Mouse (Mus musculus): ENCODE measurements around the gene Hba-x. TPM values are rescaled to one million over a fixed set of nuclear protein-coding genes. Genes with fewer than 3 reads are reported as not detected.

The Hba-x gene
- not detected for total RNA-seq (2021)
- long read RNA-seq, experiment 1, result 0 reads
- long read RNA-seq, experiment 2, result 0 reads

DNA sequence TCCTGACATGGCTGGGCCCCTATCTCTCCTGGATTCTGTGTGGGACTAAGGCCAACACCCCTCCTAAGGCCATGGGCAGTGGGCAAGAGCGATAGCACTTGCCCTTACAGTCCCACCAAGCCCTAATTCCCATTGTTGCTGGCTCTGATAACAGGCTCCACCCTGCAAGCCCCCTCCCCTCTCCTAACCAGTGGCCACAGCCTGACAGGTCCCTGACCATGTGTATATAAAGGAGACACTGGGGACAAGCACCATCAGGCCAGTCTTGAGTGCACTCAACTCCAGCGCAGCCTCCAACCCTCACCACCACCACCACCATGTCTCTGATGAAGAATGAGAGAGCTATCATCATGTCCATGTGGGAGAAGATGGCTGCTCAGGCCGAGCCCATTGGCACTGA lies at the start of gene Hba-x:
Hba-x (plus strand) TSS at position 54 of the 400 bp plus-strand sequence.
- Histone ChIP-seq H3K4me3 (no peak within 1 kb of the TSS), H3K27ac (no peak within 1 kb of the TSS)
- no peak for TF ChIP-seq CTCF (conservative IDR thresholded peaks at IDR 0.05)
- DNase-seq (ENCODE audit: low spot score in 2 of 2), result no peak

DNA sequence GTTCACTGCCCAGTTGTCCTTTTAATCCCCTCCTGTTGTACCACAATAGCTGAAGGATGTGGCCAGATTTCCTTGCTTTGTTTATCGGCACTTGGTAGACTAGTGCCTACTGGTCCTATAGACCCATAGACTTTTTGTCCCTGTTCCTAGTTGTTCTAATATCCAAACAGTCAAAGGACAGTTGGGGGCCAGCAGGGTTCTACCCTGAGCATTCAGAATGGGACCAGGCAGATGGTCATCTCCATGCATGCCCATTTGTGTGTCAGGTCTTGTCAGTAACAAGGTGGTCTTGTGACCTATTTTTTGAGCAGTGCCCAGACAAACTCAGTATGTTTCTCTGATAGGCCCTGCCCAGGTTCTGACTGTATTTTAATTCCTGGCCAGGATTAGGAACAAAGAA lies 49.2 kb upstream of the Hba-x start:
- no peak for DNase-seq (ENCODE audit: low spot score in 2 of 2)
- peak overlapping the region; percentile 69 for H3K4me3 ChIP-seq
- TF ChIP-seq CTCF (conservative IDR thresholded peaks at IDR 0.05), result no peak
- peak overlapping the region; percentile 96 for H3K27ac ChIP-seq

DNA sequence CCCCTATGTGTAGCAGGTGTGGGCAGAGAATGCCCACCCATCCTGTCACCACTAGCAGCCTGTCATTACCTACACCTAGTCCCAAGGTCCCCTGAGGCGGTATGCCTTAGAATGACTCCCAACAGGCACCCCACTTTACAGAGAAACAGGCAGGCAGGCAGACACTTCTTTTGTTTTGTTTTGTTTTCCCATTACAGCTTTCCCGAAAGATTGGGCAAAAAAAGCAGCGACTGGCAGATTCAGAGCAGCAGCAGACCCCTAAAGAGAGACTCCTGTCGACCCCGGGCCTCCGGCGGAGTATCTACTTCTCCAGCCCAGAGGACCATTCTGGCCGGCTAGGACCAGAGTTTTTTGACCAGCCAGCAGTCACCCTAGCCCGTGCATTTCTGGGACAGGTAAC lies 48.6 kb upstream of the Hba-x start:
- no peak for DNase-seq (ENCODE audit: low spot score in 2 of 2)
- no peak overlapping the region for H3K4me3 ChIP-seq
- peak overlapping the region; percentile 96 for H3K27ac ChIP-seq
- no peak for TF ChIP-seq CTCF (conservative IDR thresholded peaks at IDR 0.05)

DNA sequence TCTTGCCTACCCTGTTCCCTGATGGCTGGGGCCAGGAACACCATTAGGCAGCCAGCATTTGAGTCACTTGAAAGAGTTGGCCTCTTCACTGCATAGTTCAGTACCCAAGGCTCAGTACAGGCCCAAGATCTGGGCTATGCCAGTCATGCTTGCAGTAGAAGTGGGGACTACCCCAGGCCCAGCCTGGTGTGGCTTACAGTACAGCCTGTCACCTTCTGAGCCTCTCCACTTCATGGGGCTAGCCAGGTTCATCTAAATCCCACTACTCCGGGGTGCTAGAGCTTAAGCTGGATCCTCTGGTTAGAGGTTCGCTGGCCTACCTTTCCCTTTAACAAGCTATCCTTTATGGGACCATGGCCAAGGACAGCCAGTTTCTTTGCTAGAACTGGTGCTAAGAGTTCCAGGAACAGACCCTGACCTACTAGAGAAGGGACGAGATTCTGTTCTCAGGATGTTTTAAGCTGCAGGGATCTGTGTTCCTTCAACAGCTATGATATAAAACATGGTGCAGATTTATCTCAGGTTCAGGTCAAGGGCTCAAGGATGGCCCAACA lies 47.8 kb upstream of the Hba-x start:
- Histone ChIP-seq H3K4me3 (no peak overlapping the region), H3K27ac (0 out of 2 replicates have a peak overlapping the region, but pooled peaks have one; percentile 18)
- DNase-seq (ENCODE audit: low spot score in 2 of 2), result no peak
- no peak for TF ChIP-seq CTCF (conservative IDR thresholded peaks at IDR 0.05)

DNA sequence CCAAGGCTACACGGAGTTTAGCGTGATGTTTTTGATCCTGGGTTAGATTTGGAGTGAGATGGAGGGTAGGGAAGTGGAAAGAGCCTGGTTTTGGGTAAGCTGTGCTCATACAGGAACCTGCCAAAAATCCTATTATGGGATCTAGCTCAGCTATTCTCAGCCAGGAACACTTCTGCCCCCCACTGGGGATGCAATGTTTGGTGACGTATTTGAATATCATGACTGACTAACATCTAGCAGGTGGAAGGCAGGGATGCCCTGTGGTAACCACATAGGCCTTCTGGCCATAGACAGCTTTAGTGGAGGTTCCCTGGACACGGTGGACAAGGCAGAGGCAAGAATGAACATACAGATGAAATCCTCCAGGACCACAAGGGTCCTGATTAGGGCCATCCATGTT lies 46.0 kb upstream of the Hba-x start:
- DNase-seq (ENCODE audit: low spot score in 2 of 2), result no peak
- TF ChIP-seq CTCF (conservative IDR thresholded peaks at IDR 0.05), result peak; percentile 70
- Histone ChIP-seq H3K4me3 (no peak overlapping the region), H3K27ac (peak overlapping the region; percentile 72)

DNA sequence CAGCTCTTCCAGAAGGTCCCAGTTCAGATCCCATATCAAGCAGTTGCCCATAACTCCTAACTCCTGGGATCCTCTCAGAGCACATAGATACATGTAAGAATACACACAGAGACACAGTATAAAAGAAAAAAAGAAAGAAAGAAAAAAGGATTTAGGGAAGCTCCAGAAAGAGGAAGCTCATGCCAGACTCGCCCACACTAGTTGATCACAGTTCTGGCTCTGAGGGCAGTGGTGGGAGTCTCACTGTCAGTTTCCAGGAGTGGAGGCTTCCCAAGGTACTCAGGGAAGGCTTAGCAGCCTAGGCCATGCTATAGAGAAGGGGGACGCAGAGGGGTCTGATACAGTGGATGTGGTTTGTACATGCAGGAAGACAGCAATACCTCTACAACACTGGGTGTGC lies 45.1 kb upstream of the Hba-x start:
- no peak for DNase-seq (ENCODE audit: low spot score in 2 of 2)
- TF ChIP-seq CTCF (conservative IDR thresholded peaks at IDR 0.05), result no peak
- Histone ChIP-seq H3K27ac (peak overlapping the region; percentile 72), H3K4me3 (no peak overlapping the region)

DNA sequence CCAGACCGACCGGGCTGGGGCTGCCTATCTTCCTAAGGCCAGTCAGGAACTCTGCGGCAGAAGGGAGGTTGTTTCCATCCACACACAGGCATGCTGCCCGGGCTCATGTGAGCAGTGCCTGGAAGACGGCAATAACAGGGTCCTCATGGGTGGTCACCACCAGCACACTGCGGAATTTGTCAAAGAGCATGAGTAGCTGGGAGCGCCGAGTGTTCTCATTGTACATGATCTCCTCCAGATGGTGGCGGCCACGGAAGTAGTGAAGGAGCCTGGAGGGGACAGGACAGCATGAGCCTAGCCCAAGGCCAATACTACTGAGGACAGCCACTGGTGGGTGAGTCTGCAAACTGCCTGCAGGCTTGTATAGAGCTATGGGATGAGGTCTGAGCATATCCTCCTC lies 43.4 kb upstream of the Hba-x start:
- peak overlapping the region; percentile 28; the same call in 1 of the 2 replicates for H3K27ac ChIP-seq
- TF ChIP-seq CTCF (conservative IDR thresholded peaks at IDR 0.05), result no peak

DNA sequence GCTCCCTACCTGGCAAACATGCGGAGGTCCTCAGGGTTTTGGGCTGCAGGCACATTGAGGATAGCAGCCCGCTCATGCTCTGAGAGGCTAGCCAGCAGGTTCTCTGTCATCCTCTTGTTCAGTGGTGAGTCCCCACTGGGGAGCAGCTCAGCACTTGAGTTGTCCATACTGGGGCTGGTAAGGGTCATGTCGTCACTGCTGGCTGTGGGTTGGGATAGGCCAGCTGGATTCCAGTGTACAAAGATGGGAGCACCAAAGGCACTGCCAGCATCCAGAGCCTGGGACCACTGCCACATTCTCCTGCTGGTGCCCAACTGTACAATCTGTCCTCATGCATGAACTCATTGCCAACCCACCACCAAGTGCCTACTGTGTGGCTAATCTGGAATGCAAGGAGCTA lies 42.3 kb upstream of the Hba-x start:
- no peak for DNase-seq (ENCODE audit: low spot score in 2 of 2)
- Histone ChIP-seq H3K4me3 (no peak overlapping the region), H3K27ac (peak overlapping the region; percentile 82; the same call in 1 of the 2 replicates)
- TF ChIP-seq CTCF (conservative IDR thresholded peaks at IDR 0.05), result no peak

More for the DNA sequence above, 43.4 kb upstream of the Hba-x start:
- DNase-seq (ENCODE audit: low spot score in 2 of 2), result no peak
- no peak overlapping the region for H3K4me3 ChIP-seq

DNA sequence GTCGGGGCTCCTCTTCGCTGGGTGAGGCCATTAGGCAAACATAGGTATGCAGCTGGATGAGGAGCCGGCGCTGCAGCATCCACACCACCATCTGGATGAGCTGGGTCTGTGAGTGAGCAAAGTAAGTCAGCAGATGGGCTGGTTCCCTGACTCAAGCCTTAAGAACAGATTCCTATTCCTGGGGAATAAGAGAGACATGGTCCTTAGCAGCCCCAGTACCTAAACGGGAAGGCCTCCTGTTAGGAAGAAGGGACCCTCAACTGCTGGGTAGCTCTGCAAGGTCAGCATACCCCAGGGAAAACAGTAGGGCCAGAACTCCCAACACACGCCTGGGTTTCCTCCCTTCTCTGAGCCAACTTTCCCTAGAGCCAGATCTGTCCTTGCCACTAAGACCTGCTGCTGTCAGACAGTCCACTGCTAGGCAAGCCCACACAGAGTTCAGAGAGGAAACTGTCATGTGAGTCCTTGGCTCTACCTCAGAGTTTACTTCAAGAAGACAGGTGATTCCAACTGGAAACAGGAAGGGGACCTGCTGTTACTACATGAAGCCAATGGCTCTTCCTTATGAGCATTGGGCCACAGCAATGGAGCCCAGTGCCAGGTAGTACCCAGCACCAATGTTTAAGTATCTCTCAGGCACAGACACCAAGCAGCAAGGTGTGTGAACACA lies 41.2 kb upstream of the Hba-x start:
- peak overlapping the region; percentile 82 for H3K27ac ChIP-seq
- DNase-seq (ENCODE audit: low spot score in 2 of 2), result no peak
- no peak for TF ChIP-seq CTCF (conservative IDR thresholded peaks at IDR 0.05)
- H3K4me3 ChIP-seq, result no peak overlapping the region

DNA sequence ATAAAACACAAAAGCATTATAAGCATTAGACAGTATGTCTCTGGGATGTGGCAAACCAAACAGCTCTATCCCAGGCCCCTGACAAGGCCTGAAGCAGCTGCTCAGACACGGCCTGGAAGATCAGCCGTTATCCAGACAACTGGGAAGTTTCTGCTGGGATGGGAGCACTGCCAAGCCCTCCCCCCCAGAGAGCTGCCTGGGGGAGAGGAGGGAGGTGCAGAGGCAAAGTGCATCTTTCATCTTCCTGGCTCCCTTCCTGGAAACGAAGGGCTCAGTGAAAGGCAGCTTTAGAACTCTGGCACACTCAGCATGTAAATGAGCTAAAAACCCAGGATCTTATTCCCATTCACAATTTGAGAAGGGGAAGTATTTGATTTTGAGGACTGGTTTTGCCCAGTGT lies 40.6 kb upstream of the Hba-x start:
- TF ChIP-seq CTCF (conservative IDR thresholded peaks at IDR 0.05), result no peak
- peak overlapping the region; percentile 82 for H3K27ac ChIP-seq
- no peak overlapping the region for H3K4me3 ChIP-seq
- peak; percentile 71 to 85 for DNase-seq (ENCODE audit: low spot score in 2 of 2)

DNA sequence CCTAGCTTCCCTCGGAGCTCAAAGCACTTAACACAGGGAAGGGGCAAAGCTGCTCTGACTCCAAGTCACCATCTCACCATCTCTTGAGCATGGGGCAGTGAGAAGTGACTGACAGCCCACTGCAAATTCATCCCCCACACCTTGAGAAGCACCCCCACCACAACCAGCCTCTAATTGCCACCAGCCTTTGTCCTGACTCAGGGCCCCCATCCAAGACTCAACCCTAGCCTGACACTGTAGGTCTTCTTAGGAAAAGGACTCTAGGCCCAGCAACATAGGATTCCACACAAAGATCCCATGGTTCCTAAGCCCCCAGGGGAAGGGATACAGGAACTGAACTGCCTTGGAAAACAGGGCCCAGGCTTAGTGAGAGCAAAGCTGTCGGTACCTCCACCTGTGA lies 40.1 kb upstream of the Hba-x start:
- no peak for TF ChIP-seq CTCF (conservative IDR thresholded peaks at IDR 0.05)
- peak overlapping the region; percentile 82 for H3K27ac ChIP-seq
- no peak overlapping the region for H3K4me3 ChIP-seq
- DNase-seq (ENCODE audit: low spot score in 2 of 2), result no peak

DNA sequence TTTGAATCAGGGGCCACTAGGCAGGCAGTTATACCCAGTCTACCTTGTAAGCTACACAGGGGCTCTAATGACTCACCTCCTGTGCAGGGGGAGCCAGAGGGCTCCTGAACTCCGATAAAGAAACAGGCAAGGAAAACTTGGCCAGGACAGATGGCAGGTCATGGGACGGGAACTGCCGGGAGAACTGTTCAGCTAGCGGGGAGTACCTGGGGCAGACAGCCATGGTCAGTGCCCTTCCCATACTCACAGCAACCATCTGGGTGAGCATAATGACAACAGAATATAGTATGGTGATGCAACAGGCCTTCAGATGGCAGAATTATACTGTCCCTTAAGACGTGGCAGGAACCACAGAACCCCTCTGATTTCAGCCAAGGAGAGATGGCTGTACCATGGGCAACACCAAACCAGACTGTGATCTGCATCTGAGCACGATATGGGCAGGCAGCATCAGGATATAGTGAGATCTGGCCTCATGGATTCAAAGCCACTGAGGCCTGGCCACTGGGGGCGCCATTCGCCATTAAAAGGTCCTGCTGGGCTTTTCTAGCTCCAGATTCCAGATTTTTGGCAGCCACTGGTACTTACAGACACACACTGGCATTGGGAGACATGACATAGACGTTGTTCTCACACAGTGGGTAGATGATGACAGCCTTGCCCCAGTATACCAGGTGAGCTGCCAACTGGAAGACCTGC lies 39.3 kb upstream of the Hba-x start:
- H3K27ac ChIP-seq, result peak overlapping the region; percentile 82
- peak in 1 of 2 experiments; percentile 57 for DNase-seq (ENCODE audit: low spot score in 2 of 2)
- TF ChIP-seq CTCF (conservative IDR thresholded peaks at IDR 0.05), result peak; percentile 86
- no peak overlapping the region for H3K4me3 ChIP-seq

DNA sequence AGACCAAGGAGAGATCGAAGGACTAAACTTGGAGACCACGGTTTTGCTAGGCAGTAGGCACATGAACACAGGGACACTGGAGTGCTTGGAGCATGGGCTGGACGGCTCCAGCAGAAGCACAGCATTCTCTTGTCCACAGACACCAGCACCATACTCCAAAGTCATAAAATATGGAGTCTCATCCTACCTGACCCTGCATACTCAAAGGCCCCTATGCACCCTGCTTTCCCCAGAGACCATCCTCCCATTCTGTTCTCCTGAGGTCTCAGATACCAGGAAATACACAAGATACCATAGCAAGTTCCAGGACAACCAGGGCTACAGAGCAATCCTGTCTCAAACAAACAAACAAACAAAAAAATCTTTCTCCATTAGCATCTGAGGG lies 38.8 kb upstream of the Hba-x start:
- peak overlapping the region; percentile 82 for H3K27ac ChIP-seq
- TF ChIP-seq CTCF (conservative IDR thresholded peaks at IDR 0.05), result no peak
- DNase-seq (ENCODE audit: low spot score in 2 of 2), result no peak
- H3K4me3 ChIP-seq, result no peak overlapping the region
